Mouse (Mus musculus): Measurements from ENCODE around the gene Sec31a. TPM values are rescaled to one million over a fixed set of nuclear protein-coding genes. Genes with fewer than 3 reads are reported as not detected.
"Not testable (repeated sequence)": the region's sequence is repeated elsewhere in the genome, so short reads cannot be mapped to it uniquely, and the experiment has no call there.

Sec31a gene
- polyA plus RNA-seq, 1 experiment from 2014 or later, result 247 TPM

- peak overlapping the region; percentile 83 for H3K4me3 ChIP-seq (ENCODE audit: low read depth, low read length)
- 3% methylated on average over 11 of the region's 11 CpGs for WGBS
- H3K9ac ChIP-seq (ENCODE audit: low read depth, low read length), result peak overlapping the region; percentile 94
- no peak for DNase-seq (ENCODE audit: low spot score)
- peaks cover 25% of the 10 kb centered on the region for H3K4me1 ChIP-seq (ENCODE audit: control insufficient read depth, insufficient read depth, low read length)
- no peak for ATAC-seq (ENCODE audit: low read depth)
- H3K27me3 ChIP-seq (replicated peaks; ENCODE audit: control insufficient read depth, insufficient read depth, low read length), result no peaks in the 10 kb centered on the region
- H3K4me2 ChIP-seq (ENCODE audit: low read depth, low read length), result peak overlapping the region; percentile 84
- H3K36me3 ChIP-seq (ENCODE audit: control insufficient read depth, insufficient read depth, low read length), result peaks cover 26% of the 10 kb centered on the region
- no peaks in the 10 kb centered on the region for H3K9me3 ChIP-seq (ENCODE audit: control insufficient read depth, low read length)
- H3K27ac ChIP-seq (replicated peaks; ENCODE audit: low read depth, low read length), result peak overlapping the region; percentile 93
Observed at GRCm38 (mm10) chr5:100430076-100430390, 14.0 kb upstream of the Sec31a start.

GRCm38 (mm10) chr5:100429344-100430075 lies 13.5 kb upstream of the Sec31a start:
- Histone ChIP-seq H3K36me3 (ENCODE audit: control insufficient read depth, insufficient read depth, low read length) (peaks cover 31% of the 10 kb centered on the region), H3K4me2 (ENCODE audit: low read depth, low read length) (peak overlapping the region; percentile 84), H3K27me3 (replicated peaks; ENCODE audit: control insufficient read depth, insufficient read depth, low read length) (no peaks in the 10 kb centered on the region), H3K4me1 (ENCODE audit: control insufficient read depth, insufficient read depth, low read length) (peaks cover 29% of the 10 kb centered on the region), H3K9me3 (ENCODE audit: control insufficient read depth, low read length) (no peaks in the 10 kb centered on the region), H3K27ac (replicated peaks; ENCODE audit: low read depth, low read length) (peak overlapping the region; percentile 93), H3K4me3 (ENCODE audit: low read depth, low read length) (peak overlapping the region; percentile 83), H3K9ac (ENCODE audit: low read depth, low read length) (peak overlapping the region; percentile 94)
- DNase-seq (ENCODE audit: low spot score) (peak; percentile 100), ATAC-seq (ENCODE audit: low read depth) (peak; percentile 100)
- WGBS, result under 1% methylated on average over 46 of the region's 53 CpGs

DNA sequence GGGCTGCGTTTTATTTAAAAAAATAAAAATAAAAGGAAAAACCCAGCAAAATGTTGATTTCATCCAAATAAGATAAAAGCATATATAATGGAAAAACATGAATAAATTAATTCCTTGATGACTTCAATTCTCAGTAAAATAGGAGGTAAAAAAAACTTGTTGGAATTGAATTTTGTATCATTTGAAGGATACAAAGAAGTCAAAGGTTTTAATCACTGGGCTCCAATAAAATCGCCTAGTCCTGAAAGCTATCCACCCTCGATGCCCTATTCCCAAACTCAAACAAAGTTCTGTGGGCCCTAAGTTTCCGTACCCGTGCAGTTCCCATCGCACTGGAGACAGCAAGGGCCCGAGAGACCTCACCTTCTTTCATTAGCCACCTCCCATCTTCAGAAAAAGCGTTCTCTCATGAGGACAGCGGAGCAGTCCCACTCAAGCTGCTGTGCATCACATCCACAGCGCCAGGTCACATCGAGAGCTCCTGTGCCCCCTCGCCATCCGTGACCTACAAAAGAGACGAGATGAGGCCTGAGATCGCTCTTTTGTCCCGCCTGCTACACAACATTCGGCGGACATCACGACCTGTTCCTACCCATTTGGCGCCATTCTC lies 12.8 kb upstream of the Sec31a start:
- peak overlapping the region; percentile 83 for H3K4me3 ChIP-seq (ENCODE audit: low read depth, low read length)
- peak overlapping the region; percentile 93 for H3K27ac ChIP-seq (replicated peaks; ENCODE audit: low read depth, low read length)
- peaks cover 33% of the 10 kb centered on the region for H3K4me1 ChIP-seq (ENCODE audit: control insufficient read depth, insufficient read depth, low read length)
- H3K4me2 ChIP-seq (ENCODE audit: low read depth, low read length), result peak overlapping the region; percentile 84
- 0% methylated on average over 20 of the region's 20 CpGs for WGBS
- H3K9me3 ChIP-seq (ENCODE audit: control insufficient read depth, low read length), result no peaks in the 10 kb centered on the region
- DNase-seq (ENCODE audit: low spot score) (peak; percentile 46), ATAC-seq (ENCODE audit: low read depth) (peak; percentile 64)
- no peaks in the 10 kb centered on the region for H3K27me3 ChIP-seq (replicated peaks; ENCODE audit: control insufficient read depth, insufficient read depth, low read length)
- peak overlapping the region; percentile 94 for H3K9ac ChIP-seq (ENCODE audit: low read depth, low read length)
- H3K36me3 ChIP-seq (ENCODE audit: control insufficient read depth, insufficient read depth, low read length), result peaks cover 37% of the 10 kb centered on the region

DNA sequence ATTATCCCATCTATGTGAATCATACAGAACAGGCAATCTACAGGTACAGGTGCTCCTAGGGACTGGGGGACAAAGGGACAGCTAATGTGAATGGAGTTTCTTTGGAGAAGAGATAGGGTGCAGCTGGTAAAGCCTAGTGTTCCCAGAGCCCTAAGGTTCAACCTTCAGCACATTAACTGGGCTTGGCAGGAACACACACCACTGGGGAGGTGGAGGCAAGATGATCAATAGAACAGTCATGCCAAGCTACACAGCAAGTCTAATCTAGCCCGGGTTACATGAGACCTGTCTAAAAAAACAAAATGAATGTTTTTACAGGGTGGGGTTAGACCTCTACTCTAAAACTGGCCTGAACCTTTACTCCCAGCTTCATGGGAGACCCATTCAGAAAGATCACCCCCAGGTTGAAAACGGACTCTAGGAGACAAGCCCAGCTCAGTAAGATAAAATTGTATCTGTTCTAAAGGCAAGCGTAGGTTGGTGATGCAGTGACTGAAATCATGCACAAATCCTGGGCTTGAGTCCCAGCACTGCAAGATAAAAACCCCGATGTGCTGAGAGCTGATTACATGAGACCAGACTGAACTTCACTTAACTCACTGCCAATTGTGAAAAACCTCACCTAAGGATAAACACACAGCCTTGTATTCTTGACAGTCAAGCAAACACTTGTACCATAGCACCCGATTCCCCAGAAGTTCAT lies 12.1 kb upstream of the Sec31a start:
- Histone ChIP-seq H3K4me2 (ENCODE audit: low read depth, low read length) (peak overlapping the region; percentile 84), H3K9ac (ENCODE audit: low read depth, low read length) (peak overlapping the region; percentile 94), H3K27me3 (replicated peaks; ENCODE audit: control insufficient read depth, insufficient read depth, low read length) (no peaks in the 10 kb centered on the region), H3K36me3 (ENCODE audit: control insufficient read depth, insufficient read depth, low read length) (peaks cover 44% of the 10 kb centered on the region), H3K4me1 (ENCODE audit: control insufficient read depth, insufficient read depth, low read length) (peaks cover 33% of the 10 kb centered on the region), H3K9me3 (ENCODE audit: control insufficient read depth, low read length) (no peaks in the 10 kb centered on the region), H3K27ac (replicated peaks; ENCODE audit: low read depth, low read length) (no peak overlapping the region; the same call in 1 of the 2 replicates), H3K4me3 (ENCODE audit: low read depth, low read length) (peak overlapping the region; percentile 83)
- ATAC-seq (ENCODE audit: low read depth) (no peak), DNase-seq (ENCODE audit: low spot score) (no peak)
- WGBS, result 2% methylated on average over 5 of the region's 5 CpGs

- no peak for DNase-seq (ENCODE audit: low spot score)
- Histone ChIP-seq H3K4me3 (ENCODE audit: low read depth, low read length) (peak overlapping the region; percentile 83), H3K36me3 (ENCODE audit: control insufficient read depth, insufficient read depth, low read length) (peaks cover 53% of the 10 kb centered on the region), H3K27me3 (replicated peaks; ENCODE audit: control insufficient read depth, insufficient read depth, low read length) (no peaks in the 10 kb centered on the region), H3K9ac (ENCODE audit: low read depth, low read length) (peak overlapping the region; percentile 94), H3K27ac (replicated peaks; ENCODE audit: low read depth, low read length) (no peak overlapping the region), H3K9me3 (ENCODE audit: control insufficient read depth, low read length) (no peaks in the 10 kb centered on the region), H3K4me2 (ENCODE audit: low read depth, low read length) (peak overlapping the region; percentile 84), H3K4me1 (ENCODE audit: control insufficient read depth, insufficient read depth, low read length) (peaks cover 33% of the 10 kb centered on the region)
- WGBS, result 41% methylated on average over 9 of the region's 9 CpGs
- no peak for ATAC-seq (ENCODE audit: low read depth)
Observed at GRCm38 (mm10) chr5:100427276-100427675, 11.2 kb upstream of the Sec31a start.

- Histone ChIP-seq H3K4me2 (ENCODE audit: low read depth, low read length) (peak overlapping the region; percentile 84; the same call in 1 of the 2 replicates), H3K4me1 (ENCODE audit: control insufficient read depth, insufficient read depth, low read length) (peaks cover 33% of the 10 kb centered on the region), H3K36me3 (ENCODE audit: control insufficient read depth, insufficient read depth, low read length) (peaks cover 67% of the 10 kb centered on the region)
- H3K9ac ChIP-seq (ENCODE audit: low read depth, low read length); H3K9me3 ChIP-seq (ENCODE audit: control insufficient read depth, low read length); ATAC-seq (ENCODE audit: low read depth); H3K4me3 ChIP-seq (ENCODE audit: low read depth, low read length); DNase-seq (ENCODE audit: low spot score); H3K27me3 ChIP-seq (replicated peaks; ENCODE audit: control insufficient read depth, insufficient read depth, low read length); H3K27ac ChIP-seq (replicated peaks; ENCODE audit: low read depth, low read length): not testable (repeated sequence)
- 77% methylated on average over 2 of the region's 2 CpGs for WGBS
Observed at GRCm38 (mm10) chr5:100425823-100426222, 9.8 kb upstream of the Sec31a start.

DNA sequence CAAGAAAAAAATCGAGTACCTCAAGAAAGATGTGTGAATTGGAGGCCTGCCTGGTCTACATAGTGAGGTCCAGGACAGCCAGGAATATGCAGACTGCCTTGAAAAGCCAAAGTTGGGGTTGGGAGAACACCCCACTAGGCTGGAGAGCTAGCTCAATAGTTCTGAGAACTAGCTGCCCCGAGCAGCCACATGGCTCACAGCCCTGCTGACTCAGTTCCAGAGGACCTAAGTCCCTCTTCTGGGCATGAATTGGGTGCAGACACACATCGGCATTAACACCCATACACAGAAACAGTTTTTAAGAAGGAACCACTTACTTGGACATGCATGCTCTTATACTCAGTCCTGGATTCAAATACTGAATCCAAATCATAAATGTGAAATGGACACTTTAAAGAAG lies 8.2 kb upstream of the Sec31a start:
- DNase-seq (ENCODE audit: low spot score) (no peak), ATAC-seq (ENCODE audit: low read depth) (no peak)
- Histone ChIP-seq H3K27ac (replicated peaks; ENCODE audit: low read depth, low read length) (no peak overlapping the region), H3K4me1 (ENCODE audit: control insufficient read depth, insufficient read depth, low read length) (peaks cover 25% of the 10 kb centered on the region), H3K36me3 (ENCODE audit: control insufficient read depth, insufficient read depth, low read length) (peaks cover 83% of the 10 kb centered on the region), H3K4me3 (ENCODE audit: low read depth, low read length) (0 out of 2 replicates have a peak overlapping the region, but pooled peaks have one; percentile 2), H3K27me3 (replicated peaks; ENCODE audit: control insufficient read depth, insufficient read depth, low read length) (no peaks in the 10 kb centered on the region), H3K4me2 (ENCODE audit: low read depth, low read length) (peak overlapping the region; percentile 32), H3K9ac (ENCODE audit: low read depth, low read length) (peak overlapping the region; percentile 43; the same call in 1 of the 2 replicates), H3K9me3 (ENCODE audit: control insufficient read depth, low read length) (no peaks in the 10 kb centered on the region)
- WGBS, result 83% methylated on average over 3 of the region's 3 CpGs

GRCm38 (mm10) chr5:100423626-100424025 lies 7.6 kb upstream of the Sec31a start:
- Histone ChIP-seq H3K9ac (ENCODE audit: low read depth, low read length) (no peak overlapping the region), H3K9me3 (ENCODE audit: control insufficient read depth, low read length) (no peaks in the 10 kb centered on the region), H3K27ac (replicated peaks; ENCODE audit: low read depth, low read length) (no peak overlapping the region; the same call in 1 of the 2 replicates), H3K4me3 (ENCODE audit: low read depth, low read length) (no peak overlapping the region), H3K27me3 (replicated peaks; ENCODE audit: control insufficient read depth, insufficient read depth, low read length) (no peaks in the 10 kb centered on the region), H3K4me2 (ENCODE audit: low read depth, low read length) (0 out of 2 replicates have a peak overlapping the region, but pooled peaks have one; percentile 6), H3K36me3 (ENCODE audit: control insufficient read depth, insufficient read depth, low read length) (peaks cover 88% of the 10 kb centered on the region), H3K4me1 (ENCODE audit: control insufficient read depth, insufficient read depth, low read length) (peaks cover 25% of the 10 kb centered on the region)
- ATAC-seq (ENCODE audit: low read depth) (no peak), DNase-seq (ENCODE audit: low spot score) (no peak)
- 75% methylated on average over 7 of the region's 7 CpGs for WGBS

Data from embryonic facial prominence, embryonic 14.5 days (tissue).